Mouse (Mus musculus) cerebellum, adult 9-11 months (tissue): ENCODE measurements around the gene Clec4g.

Experiments
- DNase-seq: peaks from one replicate; pipeline ENCODE4 v3.0.0; 2022

Gene Clec4g

GRCm38 (mm10) chr8:3678831-3679230 lies 41.6 kb downstream of the Clec4g start:
- no peak for DNase-seq

GRCm38 (mm10) chr8:3676993-3677579 lies 43.4 kb downstream of the Clec4g start:
- peak; percentile 41 for DNase-seq

GRCm38 (mm10) chr8:3676131-3676992 lies 44.1 kb downstream of the Clec4g start, which contains the start of gene Trappc5:
Gene Trappc5, plus strand, starts transcription at chr8:3676299.
- peak; percentile 95 for DNase-seq

- DNase-seq: no peak
Measured at GRCm38 (mm10) chr8:3674671-3675070, 45.8 kb downstream of the Clec4g start.

GRCm38 (mm10) chr8:3671980-3672491 lies 48.4 kb downstream of the Clec4g start, which contains the start of gene Fcor:
Gene Fcor, minus strand, starts transcription at chr8:3672362.
- DNase-seq: peak; percentile 91

GRCm38 (mm10) chr8:3670388-3670787 lies 50.1 kb downstream of the Clec4g start:
- DNase-seq: no peak

GRCm38 (mm10) chr8:3665507-3665906 lies 54.9 kb downstream of the Clec4g start, which contains the start of gene Mcemp1:
Gene Mcemp1, plus strand, starts transcription at chr8:3665754.
- no peak for DNase-seq

GRCm38 (mm10) chr8:3664405-3664804 lies 56.0 kb downstream of the Clec4g start:
- no peak for DNase-seq

- DNase-seq: no peak
Measured at GRCm38 (mm10) chr8:3660889-3661288, 59.6 kb downstream of the Clec4g start.
